Mouse (Mus musculus): ENCODE measurements around the gene Ovol1. TPM values are rescaled to one million over a fixed set of nuclear protein-coding genes. Genes with fewer than 3 reads are reported as not detected.
A peak's percentile ranks its signal among the peaks of the same experiment; 100 is the strongest.

The Ovol1 gene
- polyA plus RNA-seq, 1 experiment from 2014 or later: not detected

- ATAC-seq (ENCODE audit: insufficient number of reproducible peaks, insufficient read depth, low FRiP score, low read depth): no peak
- H3K4me2 ChIP-seq (ENCODE audit: low read length): peak overlapping the region; percentile 75
These were observed 1.2 kb downstream of the Ovol1 start for GRCm38 (mm10) chr19:5559229-5559628.

DNA sequence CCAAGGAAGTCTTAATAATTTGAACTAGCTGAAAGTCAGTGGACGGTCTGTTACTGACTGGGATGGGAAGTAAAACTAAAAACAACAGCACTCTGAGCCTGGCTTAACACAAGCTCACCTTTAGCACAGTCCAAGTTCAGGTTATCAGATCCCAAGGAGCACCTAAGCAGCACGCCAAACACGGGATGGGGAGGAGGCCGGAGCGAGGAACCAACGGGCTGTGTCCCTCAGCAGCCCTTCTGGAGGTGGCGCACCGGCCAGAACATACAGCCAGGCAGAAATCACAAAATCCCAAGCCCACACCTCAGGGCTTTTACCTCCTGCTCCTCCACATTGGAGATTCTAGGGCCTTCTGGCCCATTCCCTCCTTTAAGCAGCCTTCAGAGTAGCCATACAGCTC lies 1.7 kb downstream of the Ovol1 start:
- Histone ChIP-seq H3K27ac (replicated peaks in 1 of 2; ENCODE audit: control insufficient read depth in 1 of 2, insufficient read depth in 1 of 2, low read depth in 2 of 2, low read length in 2 of 2) (no peak overlapping the region), H3K27me3 (ENCODE audit: control insufficient read depth, insufficient read depth, low read length) (peaks cover 77% of the 10 kb centered on the region), H3K4me3 (ENCODE audit: control insufficient read depth in 1 of 2, insufficient read depth in 1 of 2, low read depth in 1 of 2, low read length in 2 of 2) (no peak overlapping the region), H3K9ac (ENCODE audit: low read length) (no peak overlapping the region), H3K36me3 (ENCODE audit: control insufficient read depth, insufficient read depth, low read length) (no peaks in the 10 kb centered on the region), H3K9me3 (ENCODE audit: control insufficient read depth, low read length) (no peaks in the 10 kb centered on the region), H3K4me2 (ENCODE audit: low read length) (no peak overlapping the region), H3K4me1 (ENCODE audit: control insufficient read depth in 2 of 2, insufficient read depth in 2 of 2, low read length in 2 of 2) (peaks cover 6 to 16% of the 10 kb centered on the region in 2 experiments)
- ATAC-seq (ENCODE audit: insufficient number of reproducible peaks, insufficient read depth, low FRiP score, low read depth): no peak
- WGBS: 67% methylated on average over 8 of the region's 8 CpGs

More at GRCm38 (mm10) chr19:5559229-5559628, 1.2 kb downstream of the Ovol1 start:
- Histone ChIP-seq H3K4me3 (ENCODE audit: control insufficient read depth in 1 of 2, insufficient read depth in 1 of 2, low read depth in 1 of 2, low read length in 2 of 2) (peak overlapping the region in 1 of 2 experiments; percentile 49; a peak in 1 of 4 replicates), H3K4me1 (ENCODE audit: control insufficient read depth in 2 of 2, insufficient read depth in 2 of 2, low read length in 2 of 2) (peaks cover 6 to 16% of the 10 kb centered on the region in 2 experiments), H3K9me3 (ENCODE audit: control insufficient read depth, low read length) (no peaks in the 10 kb centered on the region), H3K27ac (replicated peaks in 1 of 2; ENCODE audit: control insufficient read depth in 1 of 2, insufficient read depth in 1 of 2, low read depth in 2 of 2, low read length in 2 of 2) (no peak overlapping the region), H3K36me3 (ENCODE audit: control insufficient read depth, insufficient read depth, low read length) (no peaks in the 10 kb centered on the region), H3K27me3 (ENCODE audit: control insufficient read depth, insufficient read depth, low read length) (peaks cover 81% of the 10 kb centered on the region), H3K9ac (ENCODE audit: low read length) (no peak overlapping the region)
- WGBS: 20% methylated on average over 8 of the region's 8 CpGs

DNA sequence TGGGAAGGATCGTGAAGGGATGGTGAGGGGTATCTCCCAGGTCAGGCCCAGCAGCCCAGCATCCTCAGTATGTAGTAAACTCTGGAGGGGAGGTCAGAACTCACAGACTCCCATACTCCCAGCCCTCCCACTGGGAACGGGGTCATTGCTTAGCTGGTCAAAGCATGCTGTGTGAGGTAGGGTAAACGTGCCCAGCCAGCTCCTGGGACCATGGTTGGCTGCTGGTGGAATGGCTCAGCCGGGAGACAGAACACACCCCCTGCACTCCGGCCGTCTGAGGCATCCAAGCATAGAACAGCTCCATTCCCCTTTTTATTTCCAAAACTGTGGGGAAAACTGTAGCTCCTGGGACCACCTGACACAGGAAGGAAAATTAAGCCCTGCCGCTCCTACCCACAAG lies 2.3 kb downstream of the Ovol1 start:
- H3K4me1 ChIP-seq (ENCODE audit: control insufficient read depth in 2 of 2, insufficient read depth in 2 of 2, low read length in 2 of 2): peaks cover 6 to 16% of the 10 kb centered on the region in 2 experiments
- no peak for ATAC-seq (ENCODE audit: insufficient number of reproducible peaks, insufficient read depth, low FRiP score, low read depth)
- 46% methylated on average over 7 of the region's 7 CpGs for WGBS
- H3K27ac ChIP-seq (replicated peaks in 1 of 2; ENCODE audit: control insufficient read depth in 1 of 2, insufficient read depth in 1 of 2, low read depth in 2 of 2, low read length in 2 of 2): no peak overlapping the region
- H3K4me3 ChIP-seq (ENCODE audit: control insufficient read depth in 1 of 2, insufficient read depth in 1 of 2, low read depth in 1 of 2, low read length in 2 of 2): no peak overlapping the region
- H3K4me2 ChIP-seq (ENCODE audit: low read length): no peak overlapping the region
- H3K9me3 ChIP-seq (ENCODE audit: control insufficient read depth, low read length): no peaks in the 10 kb centered on the region
- peaks cover 71% of the 10 kb centered on the region for H3K27me3 ChIP-seq (ENCODE audit: control insufficient read depth, insufficient read depth, low read length)
- H3K9ac ChIP-seq (ENCODE audit: low read length): no peak overlapping the region
- H3K36me3 ChIP-seq (ENCODE audit: control insufficient read depth, insufficient read depth, low read length): no peaks in the 10 kb centered on the region

DNA sequence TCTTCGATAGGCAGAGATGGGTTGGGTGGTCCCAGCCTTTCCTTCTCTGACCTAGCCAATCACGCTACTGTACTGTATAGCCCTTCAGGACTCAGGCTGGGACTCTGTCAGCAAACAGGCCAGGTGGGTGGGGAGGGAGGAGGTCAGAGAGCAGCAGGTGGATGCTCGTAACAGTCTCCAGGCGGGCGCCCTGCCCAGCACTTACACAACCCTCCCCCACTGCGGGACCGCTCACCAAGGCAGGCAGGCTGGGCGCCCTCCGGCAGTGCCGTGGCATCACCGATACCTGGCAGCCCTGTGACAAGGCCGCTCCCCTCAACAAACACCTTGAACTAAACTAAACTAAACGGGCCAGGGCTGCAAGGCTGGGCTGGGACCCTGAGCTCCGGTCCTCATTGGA lies 6.2 kb downstream of the Ovol1 start:
- 82% methylated on average over 14 of the region's 14 CpGs for WGBS
- Histone ChIP-seq H3K4me2 (ENCODE audit: low read length) (no peak overlapping the region), H3K4me1 (ENCODE audit: control insufficient read depth in 2 of 2, insufficient read depth in 2 of 2, low read length in 2 of 2) (no peaks in the 10 kb centered on the region), H3K27me3 (ENCODE audit: control insufficient read depth, insufficient read depth, low read length) (peaks cover 36% of the 10 kb centered on the region), H3K4me3 (ENCODE audit: control insufficient read depth in 1 of 2, insufficient read depth in 1 of 2, low read depth in 1 of 2, low read length in 2 of 2) (no peak overlapping the region), H3K9me3 (ENCODE audit: control insufficient read depth, low read length) (no peaks in the 10 kb centered on the region), H3K36me3 (ENCODE audit: control insufficient read depth, insufficient read depth, low read length) (no peaks in the 10 kb centered on the region), H3K9ac (ENCODE audit: low read length) (no peak overlapping the region), H3K27ac (replicated peaks in 1 of 2; ENCODE audit: control insufficient read depth in 1 of 2, insufficient read depth in 1 of 2, low read depth in 2 of 2, low read length in 2 of 2) (no peak overlapping the region)
- no peak for ATAC-seq (ENCODE audit: insufficient number of reproducible peaks, insufficient read depth, low FRiP score, low read depth)

- WGBS: 59% methylated on average over 8 of the region's 8 CpGs
These were observed 6.6 kb downstream of the Ovol1 start for GRCm38 (mm10) chr19:5553802-5554201.

GRCm38 (mm10) chr19:5547471-5548056 lies 12.9 kb downstream of the Ovol1 start:
- H3K27ac ChIP-seq (replicated peaks in 1 of 2; ENCODE audit: control insufficient read depth in 1 of 2, insufficient read depth in 1 of 2, low read depth in 2 of 2, low read length in 2 of 2): no peak overlapping the region
- no peak for ATAC-seq (ENCODE audit: insufficient number of reproducible peaks, insufficient read depth, low FRiP score, low read depth)
- H3K4me2 ChIP-seq (ENCODE audit: low read length): no peak overlapping the region
- no peaks in the 10 kb centered on the region for H3K9me3 ChIP-seq (ENCODE audit: control insufficient read depth, low read length)
- H3K9ac ChIP-seq (ENCODE audit: low read length): no peak overlapping the region
- no peaks in the 10 kb centered on the region for H3K36me3 ChIP-seq (ENCODE audit: control insufficient read depth, insufficient read depth, low read length)
- H3K4me1 ChIP-seq (ENCODE audit: control insufficient read depth in 2 of 2, insufficient read depth in 2 of 2, low read length in 2 of 2): no peaks in the 10 kb centered on the region; a peak in 1 of 4 replicates
- 0 out of 2 replicates have a peak, but pooled peaks cover 2% of the 10 kb centered on the region for H3K27me3 ChIP-seq (ENCODE audit: control insufficient read depth, insufficient read depth, low read length)
- whole genome bisulfite sequencing: 48% methylated on average over 4 of the region's 4 CpGs
- no peak overlapping the region for H3K4me3 ChIP-seq (ENCODE audit: control insufficient read depth in 1 of 2, insufficient read depth in 1 of 2, low read depth in 1 of 2, low read length in 2 of 2)

More at GRCm38 (mm10) chr19:5553802-5554201, 6.6 kb downstream of the Ovol1 start:
- no peaks in the 10 kb centered on the region for H3K4me1 ChIP-seq (ENCODE audit: control insufficient read depth in 2 of 2, insufficient read depth in 2 of 2, low read length in 2 of 2)
- no peak overlapping the region for H3K9ac ChIP-seq (ENCODE audit: low read length)
- no peaks in the 10 kb centered on the region for H3K36me3 ChIP-seq (ENCODE audit: control insufficient read depth, insufficient read depth, low read length)
- H3K4me2 ChIP-seq (ENCODE audit: low read length): no peak overlapping the region
- no peak overlapping the region for H3K27ac ChIP-seq (replicated peaks in 1 of 2; ENCODE audit: control insufficient read depth in 1 of 2, insufficient read depth in 1 of 2, low read depth in 2 of 2, low read length in 2 of 2)
- H3K27me3 ChIP-seq (ENCODE audit: control insufficient read depth, insufficient read depth, low read length): peaks cover 32% of the 10 kb centered on the region
- no peak for ATAC-seq (ENCODE audit: insufficient number of reproducible peaks, insufficient read depth, low FRiP score, low read depth)
- no peak overlapping the region for H3K4me3 ChIP-seq (ENCODE audit: control insufficient read depth in 1 of 2, insufficient read depth in 1 of 2, low read depth in 1 of 2, low read length in 2 of 2)
- no peaks in the 10 kb centered on the region for H3K9me3 ChIP-seq (ENCODE audit: control insufficient read depth, low read length)

DNA sequence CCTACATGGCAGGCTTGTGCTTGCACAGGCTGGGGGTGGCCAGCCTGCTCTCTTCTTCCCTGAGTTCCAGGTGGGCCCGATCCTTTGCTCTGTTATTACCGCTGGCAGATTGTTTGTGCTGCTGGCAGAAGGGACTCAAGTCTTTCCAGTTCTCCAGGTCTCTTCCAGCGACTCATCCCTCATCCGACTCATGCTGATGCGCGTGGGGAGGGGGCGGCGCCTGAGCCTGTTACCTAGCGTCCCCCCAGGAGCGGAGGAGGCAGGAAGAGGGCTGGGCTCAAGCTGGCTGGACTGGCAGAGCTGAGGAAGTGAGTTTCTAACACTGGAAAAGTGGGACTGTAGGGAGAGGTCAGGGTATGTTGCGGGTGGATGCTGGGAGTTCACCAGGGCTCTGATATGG lies 16.4 kb downstream of the Ovol1 start:
- no peak overlapping the region for H3K4me2 ChIP-seq (ENCODE audit: low read length)
- H3K27ac ChIP-seq (replicated peaks in 1 of 2; ENCODE audit: control insufficient read depth in 1 of 2, insufficient read depth in 1 of 2, low read depth in 2 of 2, low read length in 2 of 2): no peak overlapping the region
- no peaks in the 10 kb centered on the region; a peak in 1 of 4 replicates for H3K4me1 ChIP-seq (ENCODE audit: control insufficient read depth in 2 of 2, insufficient read depth in 2 of 2, low read length in 2 of 2)
- no peak overlapping the region for H3K9ac ChIP-seq (ENCODE audit: low read length)
- no peak overlapping the region for H3K4me3 ChIP-seq (ENCODE audit: control insufficient read depth in 1 of 2, insufficient read depth in 1 of 2, low read depth in 1 of 2, low read length in 2 of 2)
- WGBS: 41% methylated on average over 11 of the region's 11 CpGs
- H3K27me3 ChIP-seq (ENCODE audit: control insufficient read depth, insufficient read depth, low read length): peaks cover 3% of the 10 kb centered on the region; the same call in 1 of the 2 replicates
- no peaks in the 10 kb centered on the region for H3K36me3 ChIP-seq (ENCODE audit: control insufficient read depth, insufficient read depth, low read length)
- H3K9me3 ChIP-seq (ENCODE audit: control insufficient read depth, low read length): no peaks in the 10 kb centered on the region
- ATAC-seq (ENCODE audit: insufficient number of reproducible peaks, insufficient read depth, low FRiP score, low read depth): no peak

DNA sequence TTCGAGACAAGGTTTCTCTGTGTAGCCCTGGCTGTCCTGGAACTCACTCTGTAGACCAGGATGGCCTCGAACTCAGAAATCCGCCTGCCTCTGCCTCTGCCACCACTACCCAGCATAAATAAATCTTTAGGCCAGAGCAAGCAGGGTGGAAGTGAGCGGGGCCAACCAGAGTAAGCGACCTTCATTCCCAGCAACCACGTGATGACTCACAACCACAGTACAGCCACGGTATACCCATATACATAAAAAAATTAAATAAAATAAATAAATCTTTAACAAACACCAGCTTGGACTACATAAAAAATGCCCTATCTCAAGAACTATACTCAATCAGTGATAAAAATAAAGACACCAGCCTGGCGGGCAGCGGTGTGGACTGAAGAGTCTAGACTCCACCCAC lies 17.1 kb downstream of the Ovol1 start:
- no peak overlapping the region for H3K4me3 ChIP-seq (ENCODE audit: control insufficient read depth in 1 of 2, insufficient read depth in 1 of 2, low read depth in 1 of 2, low read length in 2 of 2)
- H3K36me3 ChIP-seq (ENCODE audit: control insufficient read depth, insufficient read depth, low read length): no peaks in the 10 kb centered on the region
- H3K27ac ChIP-seq (replicated peaks in 1 of 2; ENCODE audit: control insufficient read depth in 1 of 2, insufficient read depth in 1 of 2, low read depth in 2 of 2, low read length in 2 of 2): no peak overlapping the region
- no peaks in the 10 kb centered on the region; a peak in 1 of 4 replicates for H3K4me1 ChIP-seq (ENCODE audit: control insufficient read depth in 2 of 2, insufficient read depth in 2 of 2, low read length in 2 of 2)
- WGBS: 80% methylated on average over 9 of the region's 9 CpGs
- no peaks in the 10 kb centered on the region for H3K9me3 ChIP-seq (ENCODE audit: control insufficient read depth, low read length)
- H3K9ac ChIP-seq (ENCODE audit: low read length): no peak overlapping the region
- peaks cover 3% of the 10 kb centered on the region; the same call in 1 of the 2 replicates for H3K27me3 ChIP-seq (ENCODE audit: control insufficient read depth, insufficient read depth, low read length)
- no peak for ATAC-seq (ENCODE audit: insufficient number of reproducible peaks, insufficient read depth, low FRiP score, low read depth)
- no peak overlapping the region for H3K4me2 ChIP-seq (ENCODE audit: low read length)

Measured in heart, embryonic 14.5 days (tissue).